8 mouse cellular contexts compared by ENCODE assay signal in genomic region chrX:11629906-11630305, GRCm38 (mm10).
DNase-seq lines count a peak whose midpoint lies in the region; ATAC-seq and TF ChIP-seq lines count a peak whose summit lies in the region.
"Had no signal": no experiment of that assay in that cellular context is flagged by ENCODE, and none has a peak within 500 bp of the region (broad histone marks: within the 10 kb centered on the region; RNA-seq: fewer than 3 reads in every experiment).

No protein-coding gene starts in this region.

- no peak overlapping the region for H3K4me2 ChIP-seq in kidney, postnatal 0 days (ENCODE audit: low read length)
- H3K4me2 ChIP-seq: embryonic facial prominence, embryonic 12.5 days had no signal

- ATAC-seq in kidney, postnatal 0 days (replicated peaks; ENCODE audit: low FRiP score, low read depth) = no peak

- no peaks in the 10 kb centered on the region for H3K27me3 ChIP-seq in kidney, postnatal 0 days (ENCODE audit: insufficient read depth, low read length)
- H3K27me3 ChIP-seq: embryonic facial prominence, embryonic 12.5 days had no signal

- TF ChIP-seq CTCF in kidney, postnatal 0 days (IDR thresholded peaks at IDR 0.05; ENCODE audit: low read depth) = peak; percentile 61

- no peak overlapping the region for H3K4me3 ChIP-seq in kidney, postnatal 0 days (replicated peaks; ENCODE audit: low read depth, low read length)
- H3K4me3 ChIP-seq: embryonic facial prominence, embryonic 12.5 days had no signal

- H3K27ac ChIP-seq in kidney, postnatal 0 days = no peak overlapping the region
- H3K27ac ChIP-seq: embryonic facial prominence, embryonic 12.5 days had no signal

- peak; percentile 24 for DNase-seq in left cerebral cortex, postnatal 4 days
- DNase-seq in left cerebral cortex, adult 11 months (ENCODE audit: low spot score) = no peak
- peak; percentile 26 for DNase-seq in Muller cell, postnatal 12 days (ENCODE audit: inconsistent ontology term)
- DNase-seq in cerebellum, postnatal 10 days = peak; percentile 26 to 49
- DNase-seq in kidney, postnatal 0 days (ENCODE audit: low spot score) = peak; percentile 32
- peak; percentile 12 to 18 for DNase-seq in spleen, postnatal 36 days (ENCODE audit: low spot score in 2 of 2)
- no peak for DNase-seq in right cerebral cortex, postnatal 14 days

- no peak overlapping the region for H3K9ac ChIP-seq in kidney, postnatal 0 days (ENCODE audit: low read depth, low read length)
- H3K9ac ChIP-seq: embryonic facial prominence, embryonic 12.5 days had no signal

- H3K9me3 ChIP-seq in kidney, postnatal 0 days (replicated peaks; ENCODE audit: low read length) = no peaks in the 10 kb centered on the region
- H3K9me3 ChIP-seq: embryonic facial prominence, embryonic 12.5 days had no signal

- H3K4me1 ChIP-seq in kidney, postnatal 0 days (replicated peaks; ENCODE audit: insufficient read depth, low read length) = no peaks in the 10 kb centered on the region
- H3K4me1 ChIP-seq: embryonic facial prominence, embryonic 12.5 days had no signal

- H3K36me3 ChIP-seq in kidney, postnatal 0 days (ENCODE audit: insufficient read depth, low read length) = no peaks in the 10 kb centered on the region
- H3K36me3 ChIP-seq: embryonic facial prominence, embryonic 12.5 days had no signal

- intact Hi-C loops in left cerebral cortex, postnatal 4 days (cut with DNase I) = no loop called here

- WGBS in kidney, postnatal 0 days = 31% methylated on average over 1 of the region's 1 CpGs

Comparison
In these comparisons a context has a peak if more than half of its experiments do, and no peak if none do; other contexts are left out.
1. DNase-seq: peak in left cerebral cortex, postnatal 4 days (single experiment), Muller cell, postnatal 12 days (single experiment), cerebellum, postnatal 10 days (2 of 2), kidney, postnatal 0 days (single experiment) and spleen, postnatal 36 days (2 of 2); none in left cerebral cortex, adult 11 months (single experiment) and right cerebral cortex, postnatal 14 days (single experiment).